Mouse (Mus musculus) lung, postnatal 36 days (tissue): ENCODE data around the gene Slc25a10.

Experiments used
- DNase-seq: peaks from one replicate; pipeline ENCODE4 v3.0.0; 2022; ENCODE audit warnings: mixed read lengths

Slc25a10 gene

GRCm38 (mm10) chr11:120485251-120485650 lies 6.4 kb upstream of the Slc25a10 start:
- no peak for DNase-seq

DNA sequence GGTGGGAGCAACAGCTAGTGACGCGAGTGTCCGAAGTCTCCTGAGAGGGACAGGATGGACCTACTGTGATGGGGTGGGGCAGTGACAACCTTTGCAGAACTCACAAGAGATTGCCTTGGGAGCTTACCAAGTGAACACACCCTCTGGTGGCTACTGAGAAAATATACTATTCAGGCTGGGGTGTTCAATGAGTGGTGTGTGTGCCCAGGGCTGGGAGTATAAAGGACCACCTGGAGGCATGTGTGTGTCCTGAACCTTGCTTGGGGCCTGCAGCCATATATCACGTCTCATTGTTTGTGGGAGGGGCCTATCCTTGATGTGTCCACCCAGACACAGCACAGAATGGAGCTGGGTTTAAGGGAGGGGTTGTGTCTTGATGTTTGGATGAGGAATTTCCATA lies 3.1 kb upstream of the Slc25a10 start:
- no peak for DNase-seq

DNA sequence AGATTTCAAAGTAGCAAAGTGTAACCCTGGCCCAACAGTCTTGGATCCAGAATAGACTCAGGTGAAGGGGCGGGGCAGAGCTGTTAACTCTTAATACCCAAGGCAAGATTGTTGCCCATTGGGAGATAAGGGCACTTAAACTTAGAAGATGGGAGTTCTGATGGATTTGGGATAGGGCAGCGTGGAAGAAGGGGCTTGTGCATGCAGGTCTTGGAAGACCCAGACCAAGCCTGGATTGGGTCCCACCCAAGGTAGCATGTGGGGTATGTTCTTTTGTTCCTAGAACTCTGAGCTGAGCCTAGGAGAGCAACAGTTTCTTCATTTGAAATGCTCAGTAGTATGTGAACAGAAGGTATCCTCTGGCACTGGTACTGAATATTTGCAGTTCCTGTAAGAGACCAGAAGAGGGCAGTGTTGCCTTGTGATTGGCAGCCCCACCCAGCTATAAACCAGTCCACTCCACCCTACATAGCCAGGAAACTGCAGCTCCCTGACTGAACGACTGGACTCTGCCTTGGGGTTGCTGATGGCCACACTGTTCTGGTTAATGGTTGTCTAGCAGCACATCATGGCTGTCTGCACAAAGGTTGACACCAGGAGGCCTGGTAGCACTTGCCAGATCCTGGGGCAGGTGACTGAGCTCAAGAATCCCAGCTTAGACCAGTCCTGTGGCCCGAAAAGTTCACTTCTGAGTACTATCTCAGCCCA lies 2.4 kb upstream of the Slc25a10 start:
- DNase-seq = peak; percentile 85

GRCm38 (mm10) chr11:120490291-120491046 lies 1.2 kb upstream of the Slc25a10 start:
- peak; percentile 61 for DNase-seq

GRCm38 (mm10) chr11:120492024-120492877 lies 611 bp downstream of the Slc25a10 start:
- DNase-seq = peak; percentile 58

- DNase-seq = no peak
These were observed 1.2 kb downstream of the Slc25a10 start for GRCm38 (mm10) chr11:120492878-120493203.

- no peak for DNase-seq
These were observed 1.7 kb downstream of the Slc25a10 start for GRCm38 (mm10) chr11:120493351-120493750.

DNA sequence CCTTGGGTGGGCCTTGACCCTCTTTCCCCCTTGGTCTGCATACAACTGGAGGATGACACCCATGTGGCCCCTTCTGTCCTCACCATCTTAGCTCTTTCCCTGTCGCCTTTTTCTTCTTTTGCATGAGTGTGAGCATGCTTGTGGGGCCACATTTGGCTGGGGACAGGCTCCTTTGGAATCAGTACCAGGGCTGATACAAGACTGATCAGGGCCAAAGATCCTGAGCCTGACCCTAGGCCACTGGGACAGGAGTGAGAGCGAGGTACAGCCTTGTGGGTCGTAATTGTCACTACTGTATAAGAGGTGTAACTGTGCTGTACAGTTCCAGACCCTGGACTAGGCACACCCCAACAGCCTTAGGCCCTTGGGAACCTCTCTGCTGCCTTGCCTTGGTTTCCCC lies 2.3 kb downstream of the Slc25a10 start:
- DNase-seq = no peak

GRCm38 (mm10) chr11:120497436-120497835 lies 5.8 kb downstream of the Slc25a10 start:
- DNase-seq = no peak

DNA sequence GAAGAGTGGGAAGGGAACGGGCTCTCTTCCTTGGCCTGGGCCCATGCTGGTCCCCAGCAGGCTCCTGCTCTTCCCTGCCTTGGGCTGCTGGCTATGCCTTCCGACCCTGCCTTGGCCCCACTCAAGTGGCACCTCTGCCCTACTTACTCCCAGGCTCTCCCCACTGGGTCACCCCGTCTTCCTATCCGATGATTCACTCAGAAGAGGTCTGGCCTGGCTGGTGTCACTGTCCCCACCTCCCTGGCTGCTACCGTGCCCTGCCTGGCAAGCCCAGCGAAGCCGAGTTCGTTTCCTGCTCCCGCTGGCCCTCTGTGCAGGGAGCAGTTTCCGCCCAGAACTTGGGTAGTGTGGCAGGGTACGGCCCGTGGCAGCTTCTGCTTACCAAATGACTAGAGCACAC lies 6.6 kb downstream of the Slc25a10 start:
- no peak for DNase-seq

- no peak for DNase-seq
These were observed 7.3 kb downstream of the Slc25a10 start for GRCm38 (mm10) chr11:120498891-120499290.

DNA sequence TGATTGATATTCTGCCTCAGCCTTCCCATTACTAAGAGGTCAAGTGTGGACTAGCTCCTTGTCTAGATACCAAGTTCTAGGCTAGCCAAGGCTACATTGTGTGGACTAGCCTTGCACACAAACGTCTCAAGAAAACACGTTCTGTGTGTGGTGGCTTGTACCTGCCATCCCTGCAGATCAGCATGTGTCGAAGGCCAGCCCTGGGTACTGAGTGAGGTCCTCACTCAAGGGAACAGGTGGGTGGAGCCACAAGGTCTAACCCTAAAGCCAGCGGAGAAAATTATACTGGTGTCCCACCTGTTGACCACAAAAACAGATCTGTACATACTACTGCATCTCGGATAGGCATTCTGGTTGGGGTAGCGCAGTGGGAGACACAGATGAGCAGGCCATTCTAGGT lies 8.3 kb downstream of the Slc25a10 start:
- no peak for DNase-seq

- DNase-seq = peak; percentile 85
These were observed 8.7 kb downstream of the Slc25a10 start for GRCm38 (mm10) chr11:120500357-120500756.

GRCm38 (mm10) chr11:120501018-120501417 lies 9.4 kb downstream of the Slc25a10 start:
- DNase-seq = no peak

GRCm38 (mm10) chr11:120501701-120502100 lies 10.1 kb downstream of the Slc25a10 start:
- DNase-seq = no peak

DNA sequence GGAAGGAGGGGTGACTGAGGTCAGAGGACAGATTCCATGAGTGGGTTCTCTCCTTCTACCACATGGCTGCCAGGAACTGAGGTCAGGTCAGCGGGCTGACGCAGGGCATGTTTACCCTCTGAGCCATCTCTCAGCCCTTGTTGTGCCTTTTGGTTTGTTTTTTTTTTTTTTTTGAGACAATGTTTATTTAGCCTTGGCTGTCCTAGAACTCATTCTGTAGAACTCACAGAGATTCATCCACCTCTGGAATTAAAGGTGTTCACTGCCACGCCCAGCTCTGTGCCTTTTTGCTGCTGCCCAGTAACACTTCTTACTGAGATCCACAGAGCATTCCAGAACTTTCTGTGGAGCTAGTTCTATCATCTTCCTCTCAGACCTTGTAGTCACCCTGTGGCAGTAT lies 14.0 kb downstream of the Slc25a10 start:
- DNase-seq = no peak

DNA sequence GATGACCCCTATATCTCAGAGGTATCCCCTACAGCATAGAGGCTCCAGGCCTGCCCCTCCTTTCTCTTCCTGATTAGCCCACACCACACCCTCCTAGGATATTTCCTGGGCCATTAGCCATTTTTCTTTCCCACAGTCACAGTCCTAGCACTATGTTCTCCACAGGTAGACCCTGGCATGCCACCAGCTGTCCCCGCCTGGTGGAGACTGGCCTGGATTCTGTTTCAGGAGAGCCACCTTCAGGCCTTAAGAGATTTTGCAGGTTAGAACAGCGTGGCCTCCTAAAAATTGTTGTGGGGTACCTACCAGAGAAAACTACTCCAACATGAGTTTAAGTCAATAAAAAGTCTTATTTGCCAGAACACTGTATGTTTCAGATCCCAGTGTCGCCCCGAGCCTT lies 15.3 kb downstream of the Slc25a10 start:
- DNase-seq = peak; percentile 79

- peak; percentile 86 for DNase-seq
These were observed 16.1 kb downstream of the Slc25a10 start for GRCm38 (mm10) chr11:120507611-120508289.

DNA sequence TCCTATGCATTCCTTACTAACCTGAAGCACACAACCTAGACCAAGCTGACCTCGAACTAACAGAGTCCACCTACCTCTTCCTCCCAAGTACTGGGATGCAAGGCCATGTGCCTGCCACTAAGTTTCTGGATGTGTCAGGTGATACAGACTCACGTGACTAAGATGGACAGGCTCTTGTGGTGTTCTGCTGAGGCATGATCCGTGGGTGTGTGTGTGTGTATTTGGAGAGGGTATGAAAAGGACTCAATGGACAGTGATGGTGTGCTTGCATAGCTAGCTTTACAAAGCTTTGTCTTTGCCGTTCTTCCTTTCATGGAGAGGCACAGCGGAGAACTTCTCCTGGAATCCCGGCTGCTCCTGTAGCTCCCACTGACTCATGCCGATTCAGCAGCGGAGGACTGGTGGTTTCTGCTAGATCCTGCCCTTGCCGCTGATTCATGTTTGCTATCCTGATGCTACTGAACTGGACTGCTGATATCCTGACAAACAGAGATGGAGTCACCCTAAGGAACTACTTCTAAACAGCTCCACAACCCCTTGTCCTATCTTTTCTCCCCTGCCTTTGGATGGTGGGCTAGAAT lies 16.7 kb downstream of the Slc25a10 start:
- no peak for DNase-seq

GRCm38 (mm10) chr11:120509940-120510339 lies 18.3 kb downstream of the Slc25a10 start:
- DNase-seq = no peak

DNA sequence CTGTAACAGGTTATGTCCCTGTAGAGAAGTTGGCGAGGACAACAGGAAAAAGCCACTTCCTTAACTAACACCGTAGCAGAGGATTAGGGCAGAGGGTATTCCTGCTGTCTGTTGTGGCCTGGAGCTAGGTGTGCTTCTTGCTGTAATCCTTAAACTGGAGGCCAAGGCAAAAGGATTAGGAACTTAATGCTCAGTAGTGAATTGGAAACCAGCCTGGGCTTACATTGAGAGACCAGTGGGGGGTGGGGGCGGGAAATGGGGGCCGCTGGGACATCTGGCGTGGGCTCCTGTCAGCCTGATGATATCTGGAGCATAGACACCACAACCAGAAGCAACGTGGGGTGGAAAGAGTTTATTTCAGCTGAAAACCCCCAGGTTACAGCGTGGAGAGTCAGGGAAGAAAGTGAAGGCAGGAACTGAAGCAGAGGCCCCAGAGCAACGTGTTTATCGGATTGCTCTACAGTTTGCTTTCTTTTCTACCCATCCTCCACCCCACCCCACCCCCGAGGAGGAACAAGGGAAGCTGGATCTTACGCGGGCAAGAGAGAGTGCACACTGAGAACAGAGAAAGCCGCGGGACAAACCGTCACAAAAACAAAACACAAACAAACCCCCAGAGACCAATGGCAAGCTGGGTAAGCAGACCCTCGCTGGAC lies 18.9 kb downstream of the Slc25a10 start:
- no peak for DNase-seq
